Mouse (Mus musculus): ENCODE results near the gene Sema4b. TPM values are rescaled to one million over a fixed set of nuclear protein-coding genes. Genes with fewer than 3 reads are reported as not detected.

Sema4b gene
- total RNA-seq, 1 experiment from 2014 or later = 42.9 TPM

- no peak for ATAC-seq (ENCODE audit: extremely low read depth, insufficient number of reproducible peaks, low FRiP score, poor library complexity, severe bottlenecking)
These were observed 21.5 kb downstream of the Sema4b start for GRCm38 (mm10) chr7:80208026-80208642.

GRCm38 (mm10) chr7:80208738-80209430, 22.2 kb downstream of the Sema4b start:
- ATAC-seq (ENCODE audit: extremely low read depth, insufficient number of reproducible peaks, low FRiP score, poor library complexity, severe bottlenecking) = no peak; the same call in 1 of the 2 replicates

- ATAC-seq (ENCODE audit: extremely low read depth, insufficient number of reproducible peaks, low FRiP score, poor library complexity, severe bottlenecking) = peak; percentile 82
These were observed 23.0 kb downstream of the Sema4b start for GRCm38 (mm10) chr7:80209669-80210068.

GRCm38 (mm10) chr7:80210982-80211381, 24.3 kb downstream of the Sema4b start:
- ATAC-seq (ENCODE audit: extremely low read depth, insufficient number of reproducible peaks, low FRiP score, poor library complexity, severe bottlenecking) = no peak

GRCm38 (mm10) chr7:80213604-80214003, 27.0 kb downstream of the Sema4b start:
- no peak for ATAC-seq (ENCODE audit: extremely low read depth, insufficient number of reproducible peaks, low FRiP score, poor library complexity, severe bottlenecking)

GRCm38 (mm10) chr7:80214459-80214858, 27.8 kb downstream of the Sema4b start:
- ATAC-seq (ENCODE audit: extremely low read depth, insufficient number of reproducible peaks, low FRiP score, poor library complexity, severe bottlenecking) = no peak

- peak; percentile 76 for ATAC-seq (ENCODE audit: extremely low read depth, insufficient number of reproducible peaks, low FRiP score, poor library complexity, severe bottlenecking)
These were observed 28.8 kb downstream of the Sema4b start for GRCm38 (mm10) chr7:80215398-80215797.

GRCm38 (mm10) chr7:80216566-80216965, 29.9 kb downstream of the Sema4b start:
- ATAC-seq (ENCODE audit: extremely low read depth, insufficient number of reproducible peaks, low FRiP score, poor library complexity, severe bottlenecking) = no peak

- ATAC-seq (ENCODE audit: extremely low read depth, insufficient number of reproducible peaks, low FRiP score, poor library complexity, severe bottlenecking) = no peak
These were observed 32.0 kb downstream of the Sema4b start for GRCm38 (mm10) chr7:80218666-80219065.

GRCm38 (mm10) chr7:80220237-80220797, 33.7 kb downstream of the Sema4b start:
- ATAC-seq (ENCODE audit: extremely low read depth, insufficient number of reproducible peaks, low FRiP score, poor library complexity, severe bottlenecking) = no peak

GRCm38 (mm10) chr7:80221179-80221750, 34.6 kb downstream of the Sema4b start:
- no peak for ATAC-seq (ENCODE audit: extremely low read depth, insufficient number of reproducible peaks, low FRiP score, poor library complexity, severe bottlenecking)

GRCm38 (mm10) chr7:80227065-80227464, 40.4 kb downstream of the Sema4b start:
- ATAC-seq (ENCODE audit: extremely low read depth, insufficient number of reproducible peaks, low FRiP score, poor library complexity, severe bottlenecking) = no peak

GRCm38 (mm10) chr7:80230196-80230595, 43.6 kb downstream of the Sema4b start:
- ATAC-seq (ENCODE audit: extremely low read depth, insufficient number of reproducible peaks, low FRiP score, poor library complexity, severe bottlenecking) = no peak

GRCm38 (mm10) chr7:80231971-80232488, 45.4 kb downstream of the Sema4b start:
- no peak for ATAC-seq (ENCODE audit: extremely low read depth, insufficient number of reproducible peaks, low FRiP score, poor library complexity, severe bottlenecking)

- ATAC-seq (ENCODE audit: extremely low read depth, insufficient number of reproducible peaks, low FRiP score, poor library complexity, severe bottlenecking) = peak; percentile 90
These were observed 45.9 kb downstream of the Sema4b start, which contains the start of the genes Cib1 and Gdpgp1 for GRCm38 (mm10) chr7:80232489-80233029. Gene Cib1 (minus strand): TSS chr7:80232813. Gene Gdpgp1 (plus strand): TSS chr7:80232865.

GRCm38 (mm10) chr7:80233799-80234198, 47.2 kb downstream of the Sema4b start:
- no peak for ATAC-seq (ENCODE audit: extremely low read depth, insufficient number of reproducible peaks, low FRiP score, poor library complexity, severe bottlenecking)

- no peak for ATAC-seq (ENCODE audit: extremely low read depth, insufficient number of reproducible peaks, low FRiP score, poor library complexity, severe bottlenecking)
These were observed 51.9 kb downstream of the Sema4b start for GRCm38 (mm10) chr7:80238542-80238941.

- ATAC-seq (ENCODE audit: extremely low read depth, insufficient number of reproducible peaks, low FRiP score, poor library complexity, severe bottlenecking) = no peak
These were observed 55.0 kb downstream of the Sema4b start for GRCm38 (mm10) chr7:80241661-80242060.

- no peak for ATAC-seq (ENCODE audit: extremely low read depth, insufficient number of reproducible peaks, low FRiP score, poor library complexity, severe bottlenecking)
These were observed 58.2 kb downstream of the Sema4b start for GRCm38 (mm10) chr7:80244851-80245250.

Data from neutrophil, adult 5-6 weeks (primary cell).